Mouse (Mus musculus) lung, postnatal 0 days (tissue): ENCODE results near the gene Cabcoco1.

ENCODE experiments used
- CTCF ChIP-seq: IDR thresholded peaks from 2 replicates; pipeline ENCODE4 v1.5.1; 2016; ENCODE audit warnings: antibody characterized with exemption, mild to moderate bottlenecking
- EP300 ChIP-seq: IDR thresholded peaks from 2 replicates; pipeline ENCODE4 v1.6.1; 2016; ENCODE audit warnings: antibody characterized with exemption, mild to moderate bottlenecking, control low read depth

DNA sequence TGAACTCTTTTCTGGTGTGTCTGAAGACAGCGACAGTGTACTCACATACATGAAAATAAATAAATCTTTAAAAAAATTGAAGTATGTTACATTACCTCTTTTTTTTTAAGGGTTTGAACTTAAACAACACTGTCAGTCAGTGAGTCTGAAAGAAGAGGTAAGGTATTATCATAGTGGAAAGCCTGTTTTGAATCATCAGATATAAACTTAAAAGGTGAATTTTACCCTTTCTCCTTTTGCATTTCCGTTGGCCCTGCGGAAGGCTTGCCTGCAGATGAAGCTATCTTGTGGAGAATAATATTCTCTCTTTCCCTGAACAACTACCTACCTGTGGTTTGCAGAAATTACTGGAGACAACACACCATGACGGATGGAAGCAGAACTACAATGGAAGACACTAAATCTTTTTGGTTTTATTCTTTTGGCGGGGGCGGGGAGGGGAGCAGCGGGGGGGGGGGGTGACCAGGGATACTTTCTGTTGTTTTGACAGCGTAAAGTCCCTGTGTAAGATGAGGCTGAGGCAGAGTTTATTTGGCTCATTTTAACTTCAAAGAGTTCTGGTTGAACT is 96.4 kb downstream of the Cabcoco1 start:
- no peak for TF ChIP-seq CTCF
- no peak for TF ChIP-seq EP300
